Mouse (Mus musculus): ENCODE results near the gene Vcan. TPM values are rescaled to one million over a fixed set of nuclear protein-coding genes. Genes with fewer than 3 reads are reported as not detected.

The Vcan gene
- polyA plus RNA-seq (2012; rRNA removed): 1.7 and 3.7 TPM in 2 replicates

DNA sequence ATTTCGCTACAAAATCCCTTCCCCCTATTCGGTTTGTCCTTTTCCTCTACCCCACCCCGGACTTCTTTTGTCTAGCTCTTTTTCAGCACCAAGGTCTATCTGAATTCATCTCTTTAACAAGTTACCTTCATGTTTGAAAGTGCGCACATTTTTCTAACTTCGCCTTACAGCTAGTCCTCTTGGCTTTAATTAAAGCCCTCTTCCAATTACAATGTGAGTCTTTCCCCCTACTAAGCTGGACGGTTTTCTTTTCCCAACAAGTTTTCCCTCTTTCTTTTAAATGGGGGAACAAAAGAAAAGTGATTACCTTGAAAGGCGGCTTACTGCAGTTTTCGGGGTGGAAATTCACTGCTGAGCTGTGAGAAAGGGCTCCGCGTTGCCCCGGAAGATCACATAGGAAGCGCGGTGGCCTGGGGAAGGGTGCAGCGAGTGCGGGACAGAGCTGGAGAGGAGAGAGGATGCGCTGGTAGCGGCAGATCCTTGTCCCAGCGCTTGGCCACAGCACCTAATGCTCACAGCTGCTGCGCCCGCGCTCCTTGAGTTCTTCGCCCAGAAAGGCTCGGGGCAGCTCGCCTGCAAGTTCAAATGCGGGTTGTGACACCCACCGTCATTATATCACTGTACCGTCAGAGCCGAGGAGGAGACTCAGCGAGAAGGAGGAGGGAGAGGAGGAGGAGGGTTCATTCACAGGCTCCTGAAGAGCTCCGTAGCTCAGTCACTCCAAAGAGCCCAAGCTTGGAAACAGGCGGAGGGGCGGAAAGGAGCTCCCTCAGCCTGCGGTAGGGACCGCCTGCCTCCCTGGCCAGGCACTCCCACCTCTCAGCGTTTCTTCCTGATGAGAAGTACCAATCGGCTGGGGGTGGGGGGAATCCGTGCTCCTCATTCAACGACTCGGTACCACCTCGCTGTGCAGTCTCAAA, at the start of gene Vcan:
TSS of gene Vcan (minus strand) at position 744 of the 920 bp plus-strand sequence.
- no peaks in the 10 kb centered on the region for H3K4me1 ChIP-seq (ENCODE audit: control insufficient read depth, insufficient read depth, low read length)
- H3K27ac ChIP-seq (ENCODE audit: insufficient read depth, low read depth, low read length): no peak within 1 kb of the TSS
- H3K36me3 ChIP-seq (ENCODE audit: control insufficient read depth, insufficient read depth, low read length): no peaks in the 10 kb centered on the region
- peak within 1 kb of the TSS; percentile 68 for H3K4me3 ChIP-seq (ENCODE audit: insufficient read depth, low read depth, low read length)
- under 1% methylated on average over 40 of the region's 40 CpGs for WGBS
- no peak for DNase-seq
- TF ChIP-seq POLR2A (IDR thresholded peaks at IDR 0.05; ENCODE audit: low read depth, low read length) (no peak), CTCF (conservative IDR thresholded peaks at IDR 0.05; ENCODE audit: insufficient read depth, insufficient read length, low read depth, low read length) (no peak)
- 0 out of 2 replicates have a peak, but pooled peaks cover 1% of the 10 kb centered on the region for H3K27me3 ChIP-seq (replicated peaks; ENCODE audit: control insufficient read depth, insufficient read depth, low read length)

DNA sequence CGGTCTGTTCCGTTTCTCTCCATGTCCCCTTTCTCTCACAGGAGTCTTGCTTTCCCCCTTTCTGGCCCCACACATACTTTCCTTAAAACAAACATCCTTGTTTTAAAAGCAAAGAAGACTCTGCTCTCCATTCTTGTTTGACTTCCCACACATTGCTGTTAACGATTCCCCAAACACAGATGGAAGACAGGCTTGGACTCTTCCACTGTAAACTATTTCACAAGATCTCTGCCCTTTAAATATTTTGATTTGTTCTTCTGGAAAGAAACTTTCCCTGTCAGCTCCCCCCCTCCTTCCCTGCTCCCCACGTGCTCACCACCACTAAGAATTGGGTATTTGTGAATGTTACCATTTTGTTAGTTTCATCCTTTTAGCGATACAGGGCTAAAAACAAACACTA, 49.2 kb upstream of the Vcan start:
- no peak overlapping the region for H3K27ac ChIP-seq (ENCODE audit: insufficient read depth, low read depth, low read length)
- TF ChIP-seq POLR2A (IDR thresholded peaks at IDR 0.05; ENCODE audit: low read depth, low read length) (no peak), CTCF (conservative IDR thresholded peaks at IDR 0.05; ENCODE audit: insufficient read depth, insufficient read length, low read depth, low read length) (no peak)
- DNase-seq: no peak
- WGBS: 60% methylated on average over 5 of the region's 5 CpGs
- H3K4me3 ChIP-seq (ENCODE audit: insufficient read depth, low read depth, low read length): no peak overlapping the region
- no peaks in the 10 kb centered on the region for H3K36me3 ChIP-seq (ENCODE audit: control insufficient read depth, insufficient read depth, low read length)
- H3K27me3 ChIP-seq (replicated peaks; ENCODE audit: control insufficient read depth, insufficient read depth, low read length): no peaks in the 10 kb centered on the region
- H3K4me1 ChIP-seq (ENCODE audit: control insufficient read depth, insufficient read depth, low read length): no peaks in the 10 kb centered on the region

DNA sequence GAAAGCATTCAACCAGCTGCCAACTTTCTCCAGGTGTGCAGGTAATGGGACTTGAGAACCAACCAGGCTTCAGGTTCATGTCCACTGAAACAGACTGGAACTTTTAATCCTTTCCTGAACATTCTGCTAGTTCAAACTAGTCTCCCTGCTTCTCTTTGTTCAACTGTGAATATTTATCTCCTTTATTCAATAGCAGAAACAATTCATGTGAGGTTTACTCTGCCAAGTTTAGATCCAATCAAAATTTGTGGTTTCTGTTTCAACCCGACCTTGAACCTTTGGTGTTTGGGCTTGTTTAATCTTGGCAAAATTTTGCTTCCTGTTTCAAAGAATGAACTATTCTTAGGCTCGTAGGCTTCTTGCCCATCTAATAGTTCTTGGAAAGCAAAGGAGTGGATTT, 40.6 kb upstream of the Vcan start:
- WGBS: 42% methylated on average over 2 of the region's 2 CpGs
- no peaks in the 10 kb centered on the region for H3K27me3 ChIP-seq (replicated peaks; ENCODE audit: control insufficient read depth, insufficient read depth, low read length)
- no peak for DNase-seq
- TF ChIP-seq CTCF (conservative IDR thresholded peaks at IDR 0.05; ENCODE audit: insufficient read depth, insufficient read length, low read depth, low read length) (no peak), POLR2A (IDR thresholded peaks at IDR 0.05; ENCODE audit: low read depth, low read length) (no peak)
- H3K4me3 ChIP-seq (ENCODE audit: insufficient read depth, low read depth, low read length): no peak overlapping the region
- H3K27ac ChIP-seq (ENCODE audit: insufficient read depth, low read depth, low read length): no peak overlapping the region
- H3K4me1 ChIP-seq (ENCODE audit: control insufficient read depth, insufficient read depth, low read length): no peaks in the 10 kb centered on the region
- no peaks in the 10 kb centered on the region for H3K36me3 ChIP-seq (ENCODE audit: control insufficient read depth, insufficient read depth, low read length)

DNA sequence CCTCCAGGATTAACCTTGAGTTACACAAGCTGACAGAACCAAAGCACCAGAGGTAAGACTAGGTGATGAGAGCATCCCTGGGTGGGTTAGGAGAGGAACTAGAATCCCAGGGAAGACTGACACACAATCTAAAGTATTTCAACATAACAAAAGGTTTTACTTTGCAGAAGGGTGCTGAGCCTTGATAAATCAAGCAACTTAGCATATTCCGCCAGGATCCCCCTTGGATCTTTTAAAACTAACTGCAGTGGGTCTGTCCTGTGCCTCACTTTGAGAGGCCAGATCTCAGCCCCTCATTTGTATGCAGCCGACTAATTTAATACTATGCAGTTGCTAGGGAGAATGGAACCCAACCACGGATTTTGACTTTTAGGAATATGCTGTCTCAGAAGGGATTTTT, 38.0 kb upstream of the Vcan start:
- Histone ChIP-seq H3K27me3 (replicated peaks; ENCODE audit: control insufficient read depth, insufficient read depth, low read length) (no peaks in the 10 kb centered on the region), H3K4me3 (ENCODE audit: insufficient read depth, low read depth, low read length) (no peak overlapping the region), H3K4me1 (ENCODE audit: control insufficient read depth, insufficient read depth, low read length) (no peaks in the 10 kb centered on the region), H3K36me3 (ENCODE audit: control insufficient read depth, insufficient read depth, low read length) (no peaks in the 10 kb centered on the region), H3K27ac (ENCODE audit: insufficient read depth, low read depth, low read length) (no peak overlapping the region)
- DNase-seq: no peak
- no peak for TF ChIP-seq CTCF (conservative IDR thresholded peaks at IDR 0.05; ENCODE audit: insufficient read depth, insufficient read length, low read depth, low read length)
- TF ChIP-seq POLR2A (IDR thresholded peaks at IDR 0.05; ENCODE audit: low read depth, low read length): no peak
- 70% methylated on average over 3 of the region's 3 CpGs for WGBS

DNA sequence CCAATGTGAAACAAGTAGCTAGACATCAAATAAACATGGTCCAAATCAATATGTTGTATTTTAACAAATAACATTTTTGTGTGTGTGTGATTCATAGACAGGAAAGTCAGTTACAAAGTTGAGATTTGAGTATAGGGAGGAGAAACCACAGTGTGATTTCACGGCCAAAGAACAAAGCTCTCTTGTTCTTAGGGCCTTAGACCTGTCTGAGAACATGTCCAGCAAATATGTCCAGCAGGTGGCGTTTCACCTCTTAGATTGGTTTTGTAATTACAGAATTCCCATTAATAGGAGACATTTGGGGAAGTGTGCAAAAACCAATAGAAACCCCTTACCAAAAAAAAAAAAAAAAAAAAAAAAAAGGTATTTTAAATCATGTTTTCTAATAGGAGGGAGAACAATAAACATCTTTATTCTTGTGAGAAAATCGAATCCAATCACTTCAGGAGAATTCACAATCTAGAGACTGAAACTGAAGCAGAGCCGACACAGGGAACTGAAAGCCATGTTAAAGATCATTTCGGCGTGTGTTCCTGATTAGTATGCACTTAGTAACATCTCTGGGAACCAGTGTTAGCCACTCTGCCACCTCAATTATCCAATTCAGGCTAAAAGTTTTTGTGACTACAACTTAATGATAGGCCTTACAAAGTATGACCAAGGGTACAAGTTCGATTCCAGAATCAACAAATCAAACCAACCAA, 37.1 kb upstream of the Vcan start:
- Histone ChIP-seq H3K4me3 (ENCODE audit: insufficient read depth, low read depth, low read length) (no peak overlapping the region), H3K27ac (ENCODE audit: insufficient read depth, low read depth, low read length) (no peak overlapping the region), H3K4me1 (ENCODE audit: control insufficient read depth, insufficient read depth, low read length) (no peaks in the 10 kb centered on the region), H3K27me3 (replicated peaks; ENCODE audit: control insufficient read depth, insufficient read depth, low read length) (no peaks in the 10 kb centered on the region), H3K36me3 (ENCODE audit: control insufficient read depth, insufficient read depth, low read length) (no peaks in the 10 kb centered on the region)
- 0 out of 2 replicates have a peak, but pooled peaks have one; percentile 18 for TF ChIP-seq CTCF (conservative IDR thresholded peaks at IDR 0.05; ENCODE audit: insufficient read depth, insufficient read length, low read depth, low read length)
- TF ChIP-seq POLR2A (IDR thresholded peaks at IDR 0.05; ENCODE audit: low read depth, low read length): no peak
- WGBS: 65% methylated on average over 7 of the region's 7 CpGs
- DNase-seq: peak; percentile 62

- H3K27me3 ChIP-seq (replicated peaks; ENCODE audit: control insufficient read depth, insufficient read depth, low read length): no peaks in the 10 kb centered on the region
- TF ChIP-seq CTCF (conservative IDR thresholded peaks at IDR 0.05; ENCODE audit: insufficient read depth, insufficient read length, low read depth, low read length): no peak
- TF ChIP-seq POLR2A (IDR thresholded peaks at IDR 0.05; ENCODE audit: low read depth, low read length): no peak
- 79% methylated on average over 1 of the region's 1 CpGs for WGBS
Measured at GRCm38 (mm10) chr13:89777764-89778163, 35.5 kb upstream of the Vcan start.

DNA sequence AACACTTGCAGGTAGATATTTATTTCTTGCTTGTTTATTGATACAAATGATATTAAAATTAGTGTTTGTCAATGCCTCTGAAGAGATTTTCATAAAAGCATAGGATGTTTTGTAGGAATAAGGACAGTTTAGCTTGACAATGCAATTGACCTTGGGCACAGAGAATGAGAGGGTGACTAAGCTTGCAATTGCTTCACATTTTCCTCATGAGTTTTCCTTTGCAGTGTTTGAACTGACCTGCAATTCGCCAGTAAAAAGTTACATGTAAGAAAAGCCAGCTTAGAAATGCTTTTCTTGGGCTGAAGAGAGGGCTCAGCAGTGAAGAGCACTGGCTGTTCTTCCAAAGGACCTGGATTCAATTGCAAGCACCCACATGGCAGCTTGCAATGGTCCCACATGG, 34.8 kb upstream of the Vcan start:
- 89% methylated on average over 1 of the region's 1 CpGs for WGBS
- TF ChIP-seq CTCF (conservative IDR thresholded peaks at IDR 0.05; ENCODE audit: insufficient read depth, insufficient read length, low read depth, low read length) (no peak), POLR2A (IDR thresholded peaks at IDR 0.05; ENCODE audit: low read depth, low read length) (no peak)

More at GRCm38 (mm10) chr13:89777764-89778163, 35.5 kb upstream of the Vcan start:
- Histone ChIP-seq H3K4me1 (ENCODE audit: control insufficient read depth, insufficient read depth, low read length) (no peaks in the 10 kb centered on the region), H3K4me3 (ENCODE audit: insufficient read depth, low read depth, low read length) (no peak overlapping the region), H3K36me3 (ENCODE audit: control insufficient read depth, insufficient read depth, low read length) (no peaks in the 10 kb centered on the region), H3K27ac (ENCODE audit: insufficient read depth, low read depth, low read length) (no peak overlapping the region)
- DNase-seq: no peak

More for the DNA sequence above, 34.8 kb upstream of the Vcan start:
- DNase-seq: no peak
- no peaks in the 10 kb centered on the region for H3K4me1 ChIP-seq (ENCODE audit: control insufficient read depth, insufficient read depth, low read length)
- no peaks in the 10 kb centered on the region for H3K27me3 ChIP-seq (replicated peaks; ENCODE audit: control insufficient read depth, insufficient read depth, low read length)
- H3K4me3 ChIP-seq (ENCODE audit: insufficient read depth, low read depth, low read length): no peak overlapping the region
- H3K36me3 ChIP-seq (ENCODE audit: control insufficient read depth, insufficient read depth, low read length): no peaks in the 10 kb centered on the region
- no peak overlapping the region for H3K27ac ChIP-seq (ENCODE audit: insufficient read depth, low read depth, low read length)
